Mouse (Mus musculus): Measurements from ENCODE around the gene Psors1c2. TPM values are rescaled to one million over a fixed set of nuclear protein-coding genes. Genes with fewer than 3 reads are reported as not detected.
"Not testable (repeated sequence)": the region's sequence is repeated elsewhere in the genome, so short reads cannot be mapped to it uniquely, and the experiment has no call there.

Gene Psors1c2
- not detected for total RNA-seq (2021)

GRCm38 (mm10) chr17:35532901-35533300, at the start of gene Psors1c2:
Psors1c2 (plus strand) TSS chr17:35533201.
- DNase-seq = no peak
- intact Hi-C loops (cut with DNase I) = loop anchor here (1.0 kb wide), 1 partner anchor 49 kb away; no protein-coding TSS in a partner anchor

- intact Hi-C loops (cut with DNase I) = loop anchor here (1.0 kb wide), 2 partner anchors 25 to 49 kb away; partner anchors contain the start of gene Psors1c2
- peak; percentile 61 to 80 for DNase-seq
Measured at GRCm38 (mm10) chr17:35484066-35484465, 48.9 kb upstream of the Psors1c2 start.

- intact Hi-C loops (cut with DNase I) = no loop called here
- DNase-seq = peak; percentile 51 to 59
Measured at GRCm38 (mm10) chr17:35485702-35486101, 47.3 kb upstream of the Psors1c2 start.

GRCm38 (mm10) chr17:35486726-35487125, 46.3 kb upstream of the Psors1c2 start:
- intact Hi-C loops (cut with DNase I) = no loop called here
- DNase-seq = no peak

GRCm38 (mm10) chr17:35488041-35488440, 45.0 kb upstream of the Psors1c2 start:
- no peak for DNase-seq
- intact Hi-C loops (cut with DNase I) = no loop called here

- intact Hi-C loops (cut with DNase I) = no loop called here
Measured at GRCm38 (mm10) chr17:35490320-35490719, 42.7 kb upstream of the Psors1c2 start.

GRCm38 (mm10) chr17:35497124-35497523, 35.9 kb upstream of the Psors1c2 start:
- intact Hi-C loops (cut with DNase I) = no loop called here
- no peak for DNase-seq

More at GRCm38 (mm10) chr17:35490320-35490719, 42.7 kb upstream of the Psors1c2 start:
- DNase-seq = no peak

GRCm38 (mm10) chr17:35502226-35502625, 30.8 kb upstream of the Psors1c2 start:
- DNase-seq = no peak
- intact Hi-C loops (cut with DNase I) = no loop called here

GRCm38 (mm10) chr17:35502762-35503161, 30.2 kb upstream of the Psors1c2 start:
- no peak for DNase-seq
- intact Hi-C loops (cut with DNase I) = no loop called here

GRCm38 (mm10) chr17:35503849-35504248, 29.2 kb upstream of the Psors1c2 start:
- DNase-seq = no peak
- intact Hi-C loops (cut with DNase I) = no loop called here

GRCm38 (mm10) chr17:35504628-35505481, 28.1 kb upstream of the Psors1c2 start:
- intact Hi-C loops (cut with DNase I) = no loop called here
- DNase-seq = no peak

- DNase-seq = no peak
- intact Hi-C loops (cut with DNase I) = no loop called here
Measured at GRCm38 (mm10) chr17:35505776-35506175, 27.2 kb upstream of the Psors1c2 start, which contains the start of gene Pou5f1. Pou5f1 (plus strand) TSS chr17:35506018.

- DNase-seq = no peak
- intact Hi-C loops (cut with DNase I) = no loop called here
Measured at GRCm38 (mm10) chr17:35506881-35507280, 26.1 kb upstream of the Psors1c2 start.

GRCm38 (mm10) chr17:35507556-35508260, 25.3 kb upstream of the Psors1c2 start:
- no peak for DNase-seq

GRCm38 (mm10) chr17:35508279-35508678, 24.7 kb upstream of the Psors1c2 start:
- intact Hi-C loops (cut with DNase I); DNase-seq: not testable (repeated sequence)

More at GRCm38 (mm10) chr17:35507556-35508260, 25.3 kb upstream of the Psors1c2 start:
- intact Hi-C loops (cut with DNase I) = no loop called here

GRCm38 (mm10) chr17:35509284-35509683, 23.7 kb upstream of the Psors1c2 start:
- DNase-seq = peak; percentile 43 to 53

GRCm38 (mm10) chr17:35512916-35513626, 19.9 kb upstream of the Psors1c2 start:
- peak in 1 of 2 experiments; percentile 26 for DNase-seq
- intact Hi-C loops (cut with DNase I) = no loop called here

More at GRCm38 (mm10) chr17:35509284-35509683, 23.7 kb upstream of the Psors1c2 start:
- intact Hi-C loops (cut with DNase I) = loop anchor here (1.0 kb wide), 1 partner anchor 25 kb away; no protein-coding TSS in a partner anchor

GRCm38 (mm10) chr17:35513886-35514285, 19.1 kb upstream of the Psors1c2 start:
- DNase-seq = peak; percentile 72 to 88
- intact Hi-C loops (cut with DNase I) = no loop called here

- intact Hi-C loops (cut with DNase I) = no loop called here
- no peak for DNase-seq
Measured at GRCm38 (mm10) chr17:35514756-35515155, 18.2 kb upstream of the Psors1c2 start.

GRCm38 (mm10) chr17:35515911-35516640, 16.9 kb upstream of the Psors1c2 start:
- intact Hi-C loops (cut with DNase I) = no loop called here
- DNase-seq = peak in 1 of 2 experiments; percentile 59
